Mouse (Mus musculus) spleen, postnatal 36 days (tissue): ENCODE measurements around the gene Arhgef25.

Experiments used
- DNase-seq, 2 experiments: peaks; one replicate each; pipeline ENCODE4 v3.0.0; 2022; ENCODE audit warnings: low spot score in 2 of 2, mixed read lengths in 1 of 2

Arhgef25 gene

DNA sequence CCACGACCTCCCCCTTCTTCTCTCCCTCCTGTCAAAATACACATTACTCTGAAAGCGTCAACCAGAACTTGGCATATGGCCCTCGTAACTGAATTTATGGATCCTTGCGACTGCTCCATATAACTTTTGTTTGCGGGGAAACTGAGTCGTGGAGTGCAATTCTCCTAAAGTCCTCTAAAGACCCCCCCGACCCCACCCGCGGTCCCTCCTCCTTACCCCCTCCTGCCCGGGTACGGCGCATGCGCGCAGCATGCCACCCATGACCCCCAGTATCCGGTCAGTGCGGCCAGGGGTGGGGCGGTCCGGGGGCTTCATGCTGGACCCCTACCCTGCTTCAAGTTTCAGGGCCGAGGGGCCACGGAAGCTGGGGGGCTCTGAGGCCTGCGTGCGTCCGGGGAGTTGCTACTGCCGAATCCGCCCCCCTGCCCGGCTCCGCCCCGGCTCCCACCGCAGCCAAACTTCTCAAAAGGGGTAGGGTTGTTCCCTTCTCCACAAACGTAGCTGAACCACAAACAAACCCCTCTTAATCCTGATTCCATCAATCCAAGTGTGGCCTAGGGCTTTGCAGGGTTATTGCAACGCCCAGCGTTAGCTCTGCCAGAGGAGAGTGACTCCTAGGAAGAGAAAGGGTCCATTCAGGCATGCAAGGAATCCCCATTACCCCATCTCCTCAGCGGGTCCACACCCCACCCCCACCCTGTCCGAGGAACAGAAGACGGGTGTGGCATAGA lies at the start of gene Arhgef25:
Gene Arhgef25 (minus strand): TSS at position 433 of the 731 bp plus-strand sequence.
- DNase-seq = no peak

DNA sequence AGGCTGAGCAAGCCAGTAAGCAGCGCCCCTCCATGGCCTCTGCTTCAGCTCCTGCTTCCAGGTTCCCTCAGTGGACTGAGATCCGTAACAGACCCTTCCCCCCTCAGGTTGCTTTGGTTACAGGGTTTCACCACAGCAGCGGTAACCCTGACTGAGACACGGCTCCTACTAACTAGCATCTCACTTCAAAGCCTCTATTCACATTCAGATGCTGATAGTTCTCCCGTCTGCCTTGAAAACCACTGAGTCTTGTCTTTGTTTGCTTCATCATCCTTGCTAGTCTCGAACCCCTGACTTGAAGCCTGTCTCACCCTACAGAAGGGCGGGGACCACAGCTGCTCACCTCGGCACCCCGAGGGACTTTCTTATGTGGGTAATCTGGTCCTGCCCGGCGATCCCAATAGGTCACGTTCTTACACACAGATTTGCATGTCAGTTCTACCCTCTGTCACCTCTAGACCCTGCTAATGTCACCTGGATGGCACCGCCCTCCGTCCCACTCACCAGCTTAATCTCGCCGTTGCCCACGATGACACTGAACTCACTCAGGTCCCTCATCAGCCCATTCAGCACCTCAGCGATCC lies 48.5 kb upstream of the Arhgef25 start:
- no peak for DNase-seq

DNA sequence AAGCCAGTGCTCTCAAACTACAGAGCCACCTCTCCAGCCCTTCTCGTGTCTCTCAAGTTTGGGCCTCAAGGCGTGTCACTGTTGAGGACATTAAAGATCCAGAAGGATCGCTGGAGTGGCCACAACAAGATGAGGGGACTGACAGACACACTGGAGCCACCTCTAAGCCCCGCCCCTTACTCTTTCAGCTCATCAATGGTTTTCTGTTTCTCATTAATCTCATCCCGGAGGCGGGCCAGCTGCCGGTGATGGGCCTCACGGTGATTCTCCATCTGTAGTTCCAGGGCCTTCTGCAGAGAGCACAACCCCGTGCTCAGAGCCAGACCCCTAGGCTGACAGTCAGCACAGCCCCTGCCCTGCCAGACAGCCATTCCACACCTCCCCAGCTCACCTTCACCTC lies 46.7 kb upstream of the Arhgef25 start:
- no peak for DNase-seq

DNA sequence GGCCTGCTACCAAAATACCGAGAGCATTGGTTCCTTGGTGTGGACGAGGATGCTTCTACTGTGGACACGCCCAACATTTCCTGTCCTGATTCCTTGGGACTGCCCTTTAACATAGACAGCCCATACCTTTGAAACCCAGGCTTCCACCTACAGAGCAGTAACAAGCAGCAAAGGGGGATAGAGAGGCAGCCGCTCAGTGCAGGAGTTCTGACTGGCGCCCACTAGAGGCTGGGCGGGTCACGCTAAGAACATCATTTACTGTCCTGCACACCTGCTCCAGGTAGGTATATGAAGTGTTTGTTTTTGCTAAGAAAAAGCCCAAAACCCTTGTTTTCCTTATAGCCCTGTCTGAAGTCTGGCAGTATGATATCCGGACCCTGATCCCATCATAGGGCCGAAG lies 43.3 kb upstream of the Arhgef25 start:
- DNase-seq = no peak

DNA sequence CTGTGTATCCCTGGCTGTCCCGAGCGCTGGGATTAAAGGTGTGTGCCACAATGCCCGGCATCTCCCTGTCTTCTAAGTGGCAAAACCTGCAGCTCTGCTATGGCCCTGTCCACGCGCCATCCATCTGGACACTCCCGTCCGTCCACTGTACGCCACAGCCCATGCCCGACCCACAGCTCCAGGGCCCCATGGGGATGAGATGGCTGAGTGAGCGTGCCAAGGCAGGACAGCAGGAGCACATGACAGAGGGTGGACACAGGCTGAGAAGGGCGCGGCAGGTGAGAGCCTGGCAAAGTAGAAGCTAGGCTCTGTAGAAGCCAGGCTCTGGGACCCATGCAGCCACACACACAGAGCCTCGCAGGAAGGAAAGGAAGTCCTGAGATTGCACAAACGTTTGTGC lies 41.9 kb upstream of the Arhgef25 start:
- DNase-seq = no peak

DNA sequence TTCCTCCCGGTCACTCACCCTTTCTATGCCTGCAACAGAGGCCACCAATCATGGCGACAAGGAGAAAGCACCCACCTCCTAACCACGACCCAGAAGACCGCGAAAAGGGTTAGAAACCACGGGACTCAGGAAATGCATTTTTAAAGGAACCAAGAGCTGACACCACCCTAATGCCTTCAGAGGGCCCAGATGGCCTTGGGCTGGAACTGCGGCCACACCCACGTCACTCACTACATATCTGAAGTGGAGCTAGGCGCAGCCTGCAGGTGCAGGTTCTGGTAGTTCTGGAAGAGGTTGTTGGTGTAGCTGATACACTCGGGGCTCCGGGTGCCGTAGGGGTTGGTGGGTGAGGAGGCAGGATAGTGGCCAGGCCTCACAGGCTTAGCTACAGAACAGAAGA lies 40.8 kb upstream of the Arhgef25 start:
- no peak for DNase-seq

DNA sequence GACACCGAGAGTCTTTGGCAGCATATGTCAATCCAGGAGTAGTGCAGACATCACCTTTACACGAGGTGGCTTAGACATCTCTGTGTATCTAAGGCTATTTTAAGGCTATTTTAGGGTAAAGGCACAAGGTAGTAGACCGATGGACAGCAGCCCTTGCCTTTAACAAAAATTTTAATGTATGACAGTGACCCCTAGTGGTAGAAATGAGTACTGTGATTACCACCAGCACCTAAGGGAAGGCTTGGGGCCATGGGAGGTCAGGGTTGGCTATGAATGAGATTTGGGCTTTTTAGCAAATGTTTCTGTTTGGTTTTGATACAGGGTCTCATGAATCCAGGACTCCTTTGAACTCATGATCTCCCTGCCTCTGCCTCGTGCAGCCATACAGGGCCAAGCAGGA lies 39.0 kb upstream of the Arhgef25 start:
- DNase-seq = peak; percentile 42 to 73

DNA sequence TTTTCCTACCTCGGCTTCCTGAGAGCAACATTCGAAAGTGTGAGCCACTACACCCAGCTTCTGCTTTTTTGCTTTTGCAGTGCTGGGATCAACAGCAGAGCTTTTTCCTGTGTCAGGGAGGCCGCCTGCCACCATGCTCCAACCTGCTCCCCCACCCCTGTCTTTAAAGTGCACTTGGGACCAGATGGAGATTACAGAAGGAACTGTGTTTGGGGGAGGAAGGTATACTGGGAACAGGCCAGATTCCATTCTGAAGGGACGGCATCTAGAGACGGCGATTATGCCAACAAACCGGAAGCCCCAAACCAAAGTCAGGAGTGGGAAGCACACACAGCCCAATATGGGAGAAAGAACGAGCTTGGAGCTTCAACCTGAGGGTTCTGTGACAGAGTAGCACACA lies 37.3 kb upstream of the Arhgef25 start:
- DNase-seq = no peak

DNA sequence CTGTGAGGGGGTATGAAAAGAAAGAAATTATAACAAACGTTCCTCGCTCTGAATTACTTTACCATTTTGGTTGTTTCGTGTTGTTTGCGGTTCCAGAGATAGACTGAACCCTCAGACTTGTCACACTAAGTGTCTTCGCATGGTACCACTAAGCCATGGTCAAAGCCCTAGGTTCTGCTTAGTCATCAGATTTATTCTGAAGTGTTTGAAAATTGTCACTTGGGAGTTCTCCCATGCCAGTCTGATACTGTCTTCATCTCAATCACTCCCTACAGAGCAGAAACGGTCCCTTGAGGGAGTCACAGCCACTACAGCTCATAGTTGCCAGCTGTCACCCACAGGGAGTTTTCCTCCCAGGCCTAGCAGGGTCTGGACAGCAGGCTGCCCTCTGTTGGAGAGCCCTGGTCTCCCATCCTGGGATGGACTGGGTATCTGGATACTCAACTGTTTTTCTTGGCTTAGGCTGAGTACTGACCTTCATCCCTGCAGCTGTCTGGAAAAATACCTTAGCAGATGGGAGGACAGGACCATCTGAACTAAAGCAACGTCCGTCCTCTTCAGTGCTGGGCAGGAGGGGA lies 36.5 kb upstream of the Arhgef25 start:
- no peak for DNase-seq

DNA sequence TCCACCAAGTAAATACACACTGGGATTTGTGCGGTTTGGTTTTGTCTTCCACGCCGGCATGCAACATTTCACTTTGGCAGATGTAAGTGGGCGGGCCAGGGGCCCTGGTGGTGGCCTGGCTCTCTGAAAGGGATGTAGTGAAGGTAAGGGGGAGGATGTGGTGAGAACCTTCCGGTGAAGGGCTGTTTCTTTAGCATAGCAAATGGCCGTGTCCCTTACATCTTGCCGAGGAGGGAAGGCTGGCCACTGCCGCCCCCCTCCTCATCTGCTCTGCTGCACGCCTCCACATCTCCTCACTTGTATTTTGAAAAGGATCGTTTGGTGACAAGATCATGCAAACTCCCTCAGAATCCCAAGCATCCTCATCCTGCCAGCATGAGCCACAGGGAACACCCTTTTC lies 35.8 kb upstream of the Arhgef25 start:
- peak; percentile 53 to 59 for DNase-seq

DNA sequence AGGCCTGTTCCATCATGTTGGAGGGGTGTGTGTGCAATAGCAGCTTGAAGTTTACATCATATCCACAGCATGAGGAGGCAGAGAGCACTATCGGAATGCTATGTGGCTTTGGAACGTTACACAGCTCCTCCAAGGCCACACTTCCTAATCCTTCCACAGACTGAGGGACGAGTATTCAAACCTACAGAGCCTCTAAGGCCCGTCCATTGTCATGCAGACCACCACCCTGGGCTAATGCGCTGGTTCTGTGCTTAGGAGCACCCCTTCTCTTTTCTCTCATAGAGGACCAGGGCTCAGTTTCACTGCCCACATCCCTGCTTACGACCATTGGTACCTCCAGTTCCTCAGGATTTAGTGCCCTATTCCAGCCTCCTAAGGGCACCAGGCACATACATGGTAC lies 35.3 kb upstream of the Arhgef25 start:
- DNase-seq = no peak

DNA sequence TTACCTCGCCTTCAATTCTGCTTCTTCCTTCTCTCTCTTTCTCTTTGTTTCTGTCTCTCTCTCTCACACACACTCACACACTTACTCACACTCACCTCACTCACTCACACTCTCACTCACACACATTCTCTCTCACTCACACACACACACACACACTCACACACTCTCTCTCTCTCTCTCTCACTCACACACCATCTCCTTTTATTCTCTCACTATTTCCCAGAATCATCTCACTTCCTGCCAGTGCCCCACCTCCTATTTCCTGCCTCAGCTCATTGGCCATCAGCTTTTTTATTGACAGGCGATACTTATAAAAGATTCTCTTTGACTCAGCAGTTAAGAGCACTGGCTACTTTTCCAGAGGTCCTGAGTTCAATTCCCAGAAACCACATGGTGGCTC lies 28.5 kb upstream of the Arhgef25 start:
- DNase-seq = no peak

DNA sequence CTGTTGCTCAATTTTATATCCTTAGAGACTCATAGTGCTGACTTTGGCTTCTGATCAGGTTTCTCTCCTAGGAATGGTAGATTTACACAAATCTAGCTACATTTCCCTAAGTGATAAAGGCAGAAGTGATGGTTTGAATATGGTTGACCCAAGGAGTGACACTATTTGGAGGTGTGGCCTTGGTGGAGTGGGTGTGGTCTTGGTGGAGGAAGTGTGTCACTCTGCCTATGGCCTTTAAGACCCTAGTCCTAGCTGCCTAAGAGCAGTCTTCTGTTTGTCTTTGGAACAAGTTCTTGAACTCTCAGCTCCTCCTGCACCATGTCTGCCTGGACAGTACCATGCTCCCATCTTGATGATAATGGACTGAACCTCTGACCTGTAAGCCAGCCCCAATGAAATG lies 27.3 kb upstream of the Arhgef25 start:
- DNase-seq = no peak

DNA sequence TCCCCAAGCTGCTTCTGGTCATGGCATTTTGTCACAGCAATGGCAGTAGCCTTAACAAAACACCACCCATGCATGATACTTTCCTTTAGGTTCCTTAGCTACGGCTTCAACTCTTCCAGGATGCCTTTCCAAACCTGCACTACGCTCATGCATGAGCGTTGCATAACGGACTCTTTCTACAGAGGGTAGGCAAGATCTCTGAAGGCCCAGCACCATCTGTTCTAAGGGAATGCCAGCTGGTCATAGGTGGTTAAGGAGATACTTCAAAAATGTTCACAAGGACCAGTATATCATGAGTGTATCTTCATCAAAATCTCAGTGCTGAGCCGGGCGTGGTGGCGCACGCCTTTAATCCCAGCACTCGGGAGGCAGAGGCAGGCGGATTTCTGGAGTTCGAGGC lies 26.6 kb upstream of the Arhgef25 start:
- DNase-seq = no peak

DNA sequence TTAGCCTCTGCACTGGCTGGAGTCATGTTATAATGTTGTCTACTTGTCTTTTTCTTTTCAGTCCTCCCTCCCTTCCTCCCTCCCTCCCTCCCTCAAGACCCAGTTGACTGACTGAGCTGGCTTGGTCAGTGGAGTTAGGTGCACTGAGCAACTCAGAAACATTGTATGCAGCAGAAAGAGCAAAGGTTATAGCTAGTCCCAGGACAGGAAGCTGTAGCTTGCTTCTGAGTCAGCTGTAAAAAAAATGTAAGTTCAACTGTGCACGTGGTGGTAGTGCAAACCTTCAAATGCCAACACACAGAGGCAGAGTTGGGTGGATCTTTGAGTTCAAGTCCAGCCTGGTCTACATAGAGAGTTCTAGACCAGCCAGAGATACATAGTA lies 24.5 kb upstream of the Arhgef25 start:
- DNase-seq = no peak

DNA sequence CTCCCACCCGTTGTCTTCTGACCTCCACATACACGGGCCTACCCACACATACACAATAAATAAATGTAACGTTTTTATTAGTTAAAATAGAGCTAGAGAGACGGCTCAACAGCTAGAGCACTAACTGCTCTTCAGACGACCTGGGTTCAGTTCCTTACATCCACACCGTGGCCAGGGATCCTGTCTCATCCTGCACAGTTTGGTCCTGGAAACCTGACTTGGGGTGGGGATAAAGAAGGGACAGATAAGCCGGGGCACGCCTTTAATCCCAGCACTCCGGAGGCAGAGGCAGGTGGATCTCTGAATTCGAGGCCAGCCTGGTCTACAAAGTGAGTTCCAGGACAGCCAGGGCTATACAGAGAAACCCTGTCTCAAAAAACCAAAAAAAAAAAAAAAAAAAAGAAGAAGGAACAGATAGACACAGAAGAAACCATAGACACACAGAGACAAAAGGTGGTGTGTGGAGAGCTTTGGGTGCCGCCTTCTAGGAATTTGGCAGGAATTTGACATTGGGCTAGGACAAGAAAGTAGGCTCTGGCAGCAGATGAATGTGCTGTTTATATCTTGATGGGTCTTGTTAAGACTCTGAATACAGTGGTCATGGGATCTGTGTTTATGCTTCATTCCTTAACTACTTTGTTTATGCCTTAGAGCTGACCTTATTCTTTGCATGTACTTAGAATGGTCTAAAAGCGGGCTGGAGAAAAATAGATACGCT lies 24.0 kb upstream of the Arhgef25 start:
- no peak for DNase-seq

DNA sequence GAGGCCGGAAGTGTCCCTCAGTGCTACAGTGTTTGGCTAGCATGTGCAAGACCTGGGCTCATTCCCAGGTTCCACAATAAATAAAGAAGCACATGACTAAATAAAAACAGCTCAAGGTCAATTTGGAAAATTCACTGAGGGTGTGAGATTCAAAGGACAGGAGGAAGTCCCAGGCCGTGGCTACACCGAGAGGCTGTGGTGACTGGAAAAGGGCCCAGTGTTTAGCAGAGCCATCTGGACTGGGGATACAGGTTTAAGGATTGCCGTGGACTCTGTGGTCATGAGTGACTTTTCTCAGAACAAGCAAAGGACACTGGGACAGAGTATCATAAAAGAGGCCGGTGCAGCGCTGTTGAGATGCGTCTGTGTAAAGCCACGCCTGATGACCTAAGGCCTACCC lies 23.4 kb upstream of the Arhgef25 start:
- DNase-seq = no peak

DNA sequence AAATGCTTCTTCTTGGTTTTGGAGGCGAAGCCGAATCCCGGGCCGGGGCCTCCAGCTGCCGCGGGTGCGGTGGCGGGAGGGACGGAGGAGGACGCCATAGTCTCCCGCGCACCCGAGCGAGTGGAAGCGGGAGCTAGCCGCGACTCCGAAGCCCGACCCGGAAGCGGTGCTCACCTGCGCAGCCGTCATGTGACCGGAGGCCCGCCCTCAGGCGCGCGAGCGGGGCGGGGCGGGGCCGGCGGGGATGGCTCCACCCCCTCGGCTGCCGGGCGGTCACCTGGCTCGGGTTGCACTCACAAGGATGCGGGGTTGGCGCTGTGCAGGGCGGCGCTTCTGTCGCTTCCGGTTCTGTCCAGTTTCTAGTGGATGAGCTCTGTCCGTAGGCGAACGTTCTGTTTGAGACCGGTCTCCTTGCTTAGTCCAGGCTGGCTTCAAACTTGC lies 21.6 kb upstream of the Arhgef25 start, which contains the start of gene Pip4k2c:
Gene Pip4k2c (minus strand): TSS at position 172 of the 441 bp plus-strand sequence.
- peak; percentile 92 to 93 for DNase-seq

DNA sequence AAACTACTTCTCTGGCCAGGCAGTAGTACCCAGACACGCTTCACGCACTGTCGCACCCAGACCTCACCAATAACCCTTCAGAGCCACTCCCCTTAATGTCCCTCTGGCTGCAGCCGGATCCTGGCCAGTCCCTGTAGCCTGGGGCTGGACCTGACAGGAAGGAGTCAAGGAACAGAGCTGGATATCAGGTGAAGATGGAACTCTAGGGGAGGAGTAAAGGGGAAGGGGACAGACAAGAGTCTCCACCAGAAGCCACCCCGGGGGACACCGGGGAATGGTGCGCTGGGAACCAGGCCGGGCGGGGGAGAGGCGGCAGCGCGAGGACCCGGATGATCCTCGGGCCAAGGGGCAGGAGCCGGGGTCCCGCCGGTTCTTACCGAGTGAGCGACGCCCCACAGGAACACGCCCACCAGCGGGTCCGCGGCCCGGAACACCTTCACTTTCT lies 21.1 kb upstream of the Arhgef25 start:
- peak in 1 of 2 experiments; percentile 32 for DNase-seq

DNA sequence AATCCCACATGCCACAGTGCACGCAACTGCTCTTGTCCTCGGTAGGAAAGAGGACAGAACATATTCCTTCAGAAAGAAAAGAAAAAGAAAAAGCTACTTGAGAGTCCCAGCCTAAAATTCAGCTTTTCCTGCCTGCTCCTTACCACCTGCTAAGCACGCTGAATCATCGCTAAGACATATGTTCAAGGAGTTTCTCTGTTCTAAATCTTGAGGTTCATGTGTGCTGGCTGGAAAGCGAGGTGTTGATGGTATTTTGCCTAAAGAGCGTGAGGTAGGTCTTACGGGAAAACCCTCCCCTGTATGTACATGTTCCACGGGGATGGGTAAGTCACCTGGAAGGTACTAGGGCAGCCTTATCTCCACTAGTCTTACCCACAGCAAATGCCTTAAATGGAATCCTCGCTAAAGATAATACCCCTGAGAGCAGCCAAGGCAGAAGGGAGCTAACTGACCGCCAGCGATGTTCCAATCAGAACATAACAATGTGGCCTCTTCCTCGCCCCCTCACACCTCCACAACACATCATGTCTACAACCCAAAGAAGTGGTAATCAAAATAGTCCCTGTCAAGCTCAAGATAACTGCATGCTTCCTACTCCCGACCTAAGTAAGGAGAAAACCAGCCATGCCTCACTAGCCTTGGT lies 20.2 kb upstream of the Arhgef25 start:
- no peak for DNase-seq

DNA sequence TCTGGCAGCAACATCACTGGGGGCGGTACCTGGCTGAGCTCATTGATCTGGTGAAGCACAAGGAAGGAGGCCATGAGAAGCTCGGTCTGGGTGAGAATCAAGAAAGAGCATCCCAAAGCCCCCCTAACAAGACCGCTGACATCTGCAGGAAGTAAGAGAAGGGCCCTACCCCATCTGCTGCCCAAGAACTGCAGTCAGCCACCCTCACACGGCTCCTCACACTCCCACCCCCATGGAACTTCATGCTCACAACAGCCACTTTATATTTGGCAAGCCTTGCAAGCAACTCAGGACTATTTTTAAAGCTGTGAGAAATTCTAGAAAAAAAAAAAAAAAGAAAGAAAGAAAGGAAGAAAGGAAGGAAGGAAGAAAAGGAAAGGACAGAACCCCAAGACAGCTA lies 19.0 kb upstream of the Arhgef25 start:
- no peak for DNase-seq

DNA sequence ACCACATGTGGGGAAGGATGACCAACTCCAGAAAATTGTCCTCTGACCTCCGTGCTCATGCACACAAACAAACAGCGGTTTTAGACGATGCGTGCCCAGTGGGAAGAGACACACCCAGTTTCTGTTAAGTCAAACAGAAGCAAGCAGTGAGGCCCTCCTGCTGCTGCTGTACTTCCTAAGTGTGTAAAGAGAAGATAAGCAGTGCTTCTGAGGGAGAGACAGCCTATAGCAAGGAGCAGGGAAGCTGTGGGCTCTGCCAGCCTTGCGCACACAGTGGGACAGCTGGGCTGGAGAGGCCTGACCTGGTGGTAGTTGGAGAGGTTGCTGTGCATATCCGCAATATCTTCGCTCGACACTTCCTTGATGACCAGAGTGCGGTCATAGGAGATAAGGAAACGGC lies 15.5 kb upstream of the Arhgef25 start:
- DNase-seq = peak in 1 of 2 experiments; percentile 38
